Mouse (Mus musculus): ENCODE data around the gene Sox8. TPM values are rescaled to one million over a fixed set of nuclear protein-coding genes. Genes with fewer than 3 reads are reported as not detected.

The Sox8 gene
- polyA plus RNA-seq, 1 experiment from 2014 or later: 7.5 TPM

- no peak overlapping the region for H3K4me3 ChIP-seq (ENCODE audit: low read depth, low read length)
- H3K4me2 ChIP-seq (ENCODE audit: low read depth, low read length, severe bottlenecking): no peak overlapping the region
- H3K36me3 ChIP-seq (ENCODE audit: control insufficient read depth, insufficient read depth, low read length): no peaks in the 10 kb centered on the region
- H3K27me3 ChIP-seq (ENCODE audit: control insufficient read depth, insufficient read depth, low read length): no peaks in the 10 kb centered on the region
- no peak for DNase-seq (ENCODE audit: low spot score)
- no peak overlapping the region for H3K27ac ChIP-seq (ENCODE audit: low read depth, low read length)
- ATAC-seq (replicated peaks; ENCODE audit: low FRiP score): no peak
- H3K9me3 ChIP-seq (ENCODE audit: control insufficient read depth, low read length): no peaks in the 10 kb centered on the region
- WGBS: 91% methylated on average over 11 of the region's 11 CpGs
- no peak overlapping the region for H3K9ac ChIP-seq (ENCODE audit: low read length)
- H3K4me1 ChIP-seq (replicated peaks; ENCODE audit: control insufficient read depth, insufficient read depth, low read length): peaks cover 10% of the 10 kb centered on the region; the same call in 1 of the 2 replicates
Observed at GRCm38 (mm10) chr17:25608137-25608785, 37.8 kb upstream of the Sox8 start.

GRCm38 (mm10) chr17:25604234-25604633, 33.7 kb upstream of the Sox8 start:
- no peak overlapping the region for H3K27ac ChIP-seq (ENCODE audit: low read depth, low read length)
- ATAC-seq (replicated peaks; ENCODE audit: low FRiP score) (no peak), DNase-seq (ENCODE audit: low spot score) (no peak)
- no peak overlapping the region for H3K9ac ChIP-seq (ENCODE audit: low read length)
- H3K4me3 ChIP-seq (ENCODE audit: low read depth, low read length): no peak overlapping the region
- no peaks in the 10 kb centered on the region for H3K27me3 ChIP-seq (ENCODE audit: control insufficient read depth, insufficient read depth, low read length)
- no peaks in the 10 kb centered on the region for H3K9me3 ChIP-seq (ENCODE audit: control insufficient read depth, low read length)
- H3K36me3 ChIP-seq (ENCODE audit: control insufficient read depth, insufficient read depth, low read length): no peaks in the 10 kb centered on the region
- whole genome bisulfite sequencing: 65% methylated on average over 5 of the region's 5 CpGs
- H3K4me2 ChIP-seq (ENCODE audit: low read depth, low read length, severe bottlenecking): no peak overlapping the region
- H3K4me1 ChIP-seq (replicated peaks; ENCODE audit: control insufficient read depth, insufficient read depth, low read length): 0 out of 2 replicates have a peak, but pooled peaks cover 2% of the 10 kb centered on the region

- Histone ChIP-seq H3K9ac (ENCODE audit: low read length) (no peak overlapping the region), H3K4me1 (replicated peaks; ENCODE audit: control insufficient read depth, insufficient read depth, low read length) (no peaks in the 10 kb centered on the region), H3K9me3 (ENCODE audit: control insufficient read depth, low read length) (no peaks in the 10 kb centered on the region), H3K36me3 (ENCODE audit: control insufficient read depth, insufficient read depth, low read length) (no peaks in the 10 kb centered on the region), H3K27me3 (ENCODE audit: control insufficient read depth, insufficient read depth, low read length) (no peaks in the 10 kb centered on the region), H3K4me3 (ENCODE audit: low read depth, low read length) (no peak overlapping the region), H3K27ac (ENCODE audit: low read depth, low read length) (no peak overlapping the region), H3K4me2 (ENCODE audit: low read depth, low read length, severe bottlenecking) (no peak overlapping the region)
- ATAC-seq (replicated peaks; ENCODE audit: low FRiP score) (no peak), DNase-seq (ENCODE audit: low spot score) (no peak)
- WGBS: 84% methylated on average over 8 of the region's 8 CpGs
Observed at GRCm38 (mm10) chr17:25602366-25602765, 31.9 kb upstream of the Sox8 start.

GRCm38 (mm10) chr17:25597537-25597936, 27.1 kb upstream of the Sox8 start:
- no peak overlapping the region for H3K4me2 ChIP-seq (ENCODE audit: low read depth, low read length, severe bottlenecking)
- no peak overlapping the region for H3K9ac ChIP-seq (ENCODE audit: low read length)
- H3K27me3 ChIP-seq (ENCODE audit: control insufficient read depth, insufficient read depth, low read length): no peaks in the 10 kb centered on the region
- peaks cover 2% of the 10 kb centered on the region; the same call in 1 of the 2 replicates for H3K4me1 ChIP-seq (replicated peaks; ENCODE audit: control insufficient read depth, insufficient read depth, low read length)
- whole genome bisulfite sequencing: 80% methylated on average over 3 of the region's 3 CpGs
- ATAC-seq (replicated peaks; ENCODE audit: low FRiP score): no peak
- H3K27ac ChIP-seq (ENCODE audit: low read depth, low read length): no peak overlapping the region
- no peaks in the 10 kb centered on the region; the same call in 1 of the 2 replicates for H3K36me3 ChIP-seq (ENCODE audit: control insufficient read depth, insufficient read depth, low read length)
- H3K4me3 ChIP-seq (ENCODE audit: low read depth, low read length): no peak overlapping the region
- no peaks in the 10 kb centered on the region for H3K9me3 ChIP-seq (ENCODE audit: control insufficient read depth, low read length)
- DNase-seq (ENCODE audit: low spot score): no peak

- ATAC-seq (replicated peaks; ENCODE audit: low FRiP score) (no peak), DNase-seq (ENCODE audit: low spot score) (no peak)
- no peak overlapping the region for H3K4me3 ChIP-seq (ENCODE audit: low read depth, low read length)
- H3K9ac ChIP-seq (ENCODE audit: low read length): no peak overlapping the region
- H3K4me2 ChIP-seq (ENCODE audit: low read depth, low read length, severe bottlenecking): no peak overlapping the region
- H3K27me3 ChIP-seq (ENCODE audit: control insufficient read depth, insufficient read depth, low read length): no peaks in the 10 kb centered on the region
- no peak overlapping the region for H3K27ac ChIP-seq (ENCODE audit: low read depth, low read length)
- no peaks in the 10 kb centered on the region; the same call in 1 of the 2 replicates for H3K36me3 ChIP-seq (ENCODE audit: control insufficient read depth, insufficient read depth, low read length)
- WGBS: 88% methylated on average over 5 of the region's 5 CpGs
- H3K9me3 ChIP-seq (ENCODE audit: control insufficient read depth, low read length): no peaks in the 10 kb centered on the region
- peaks cover 2% of the 10 kb centered on the region; the same call in 1 of the 2 replicates for H3K4me1 ChIP-seq (replicated peaks; ENCODE audit: control insufficient read depth, insufficient read depth, low read length)
Observed at GRCm38 (mm10) chr17:25595495-25595894, 25.0 kb upstream of the Sox8 start.

- 58% methylated on average over 22 of the region's 22 CpGs for WGBS
- Histone ChIP-seq H3K4me3 (ENCODE audit: low read depth, low read length) (no peak overlapping the region), H3K36me3 (ENCODE audit: control insufficient read depth, insufficient read depth, low read length) (no peaks in the 10 kb centered on the region; the same call in 1 of the 2 replicates), H3K9ac (ENCODE audit: low read length) (no peak overlapping the region), H3K27me3 (ENCODE audit: control insufficient read depth, insufficient read depth, low read length) (no peaks in the 10 kb centered on the region), H3K4me2 (ENCODE audit: low read depth, low read length, severe bottlenecking) (no peak overlapping the region), H3K9me3 (ENCODE audit: control insufficient read depth, low read length) (no peaks in the 10 kb centered on the region), H3K4me1 (replicated peaks; ENCODE audit: control insufficient read depth, insufficient read depth, low read length) (peaks cover 2% of the 10 kb centered on the region; the same call in 1 of the 2 replicates), H3K27ac (ENCODE audit: low read depth, low read length) (no peak overlapping the region)
- no peak for ATAC-seq (replicated peaks; ENCODE audit: low FRiP score)
- no peak for DNase-seq (ENCODE audit: low spot score)
Observed at GRCm38 (mm10) chr17:25593411-25594261, 23.1 kb upstream of the Sox8 start.

DNA sequence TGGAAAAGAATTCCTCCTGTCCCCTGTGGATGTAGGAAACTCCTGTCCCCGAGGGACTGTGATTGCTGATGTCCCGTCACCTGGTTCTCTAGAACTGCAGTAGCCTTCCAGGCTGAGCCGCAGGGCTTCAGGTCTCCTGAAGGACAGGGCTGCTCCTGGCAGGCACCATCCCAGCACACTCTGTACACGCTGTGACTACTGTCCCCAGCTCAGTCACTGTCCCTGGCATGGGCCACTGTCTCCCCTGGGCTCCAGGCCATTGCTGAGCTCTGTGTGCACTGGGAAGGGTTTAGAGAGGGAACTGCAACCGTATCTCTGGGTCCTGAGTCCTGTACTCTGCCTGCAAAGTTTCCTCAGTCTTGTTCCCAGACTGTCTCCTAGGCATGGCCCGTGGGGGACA, 21.9 kb upstream of the Sox8 start:
- Histone ChIP-seq H3K9me3 (ENCODE audit: control insufficient read depth, low read length) (no peaks in the 10 kb centered on the region), H3K4me3 (ENCODE audit: low read depth, low read length) (no peak overlapping the region), H3K4me1 (replicated peaks; ENCODE audit: control insufficient read depth, insufficient read depth, low read length) (peaks cover 2% of the 10 kb centered on the region; the same call in 1 of the 2 replicates), H3K27ac (ENCODE audit: low read depth, low read length) (no peak overlapping the region), H3K27me3 (ENCODE audit: control insufficient read depth, insufficient read depth, low read length) (no peaks in the 10 kb centered on the region), H3K4me2 (ENCODE audit: low read depth, low read length, severe bottlenecking) (no peak overlapping the region), H3K9ac (ENCODE audit: low read length) (no peak overlapping the region), H3K36me3 (ENCODE audit: control insufficient read depth, insufficient read depth, low read length) (no peaks in the 10 kb centered on the region; the same call in 1 of the 2 replicates)
- ATAC-seq (replicated peaks; ENCODE audit: low FRiP score) (no peak), DNase-seq (ENCODE audit: low spot score) (no peak)
- WGBS: 87% methylated on average over 6 of the region's 6 CpGs

- H3K27ac ChIP-seq (ENCODE audit: low read depth, low read length): no peak overlapping the region
- H3K4me3 ChIP-seq (ENCODE audit: low read depth, low read length): no peak overlapping the region
- no peaks in the 10 kb centered on the region; the same call in 1 of the 2 replicates for H3K36me3 ChIP-seq (ENCODE audit: control insufficient read depth, insufficient read depth, low read length)
- H3K27me3 ChIP-seq (ENCODE audit: control insufficient read depth, insufficient read depth, low read length): no peaks in the 10 kb centered on the region
- DNase-seq (ENCODE audit: low spot score): no peak
- H3K9ac ChIP-seq (ENCODE audit: low read length): no peak overlapping the region
- WGBS: 87% methylated on average over 4 of the region's 4 CpGs
- no peaks in the 10 kb centered on the region for H3K9me3 ChIP-seq (ENCODE audit: control insufficient read depth, low read length)
- no peak overlapping the region for H3K4me2 ChIP-seq (ENCODE audit: low read depth, low read length, severe bottlenecking)
- peaks cover 2% of the 10 kb centered on the region; the same call in 1 of the 2 replicates for H3K4me1 ChIP-seq (replicated peaks; ENCODE audit: control insufficient read depth, insufficient read depth, low read length)
- no peak for ATAC-seq (replicated peaks; ENCODE audit: low FRiP score)
Observed at GRCm38 (mm10) chr17:25590985-25591384, 20.5 kb upstream of the Sox8 start.
